Mouse (Mus musculus): ENCODE data around the gene Gm20738. TPM values are rescaled to one million over a fixed set of nuclear protein-coding genes. Genes with fewer than 3 reads are reported as not detected.

Gm20738 gene
- not detected for polyA plus RNA-seq (2014; fragmentation: Illumina TruSeq; extraction: RNeasy Lipid Tissue Mini Kit (QIAGEN cat#74804); ENCODE audit: low read depth, low replicate concordance)

DNA sequence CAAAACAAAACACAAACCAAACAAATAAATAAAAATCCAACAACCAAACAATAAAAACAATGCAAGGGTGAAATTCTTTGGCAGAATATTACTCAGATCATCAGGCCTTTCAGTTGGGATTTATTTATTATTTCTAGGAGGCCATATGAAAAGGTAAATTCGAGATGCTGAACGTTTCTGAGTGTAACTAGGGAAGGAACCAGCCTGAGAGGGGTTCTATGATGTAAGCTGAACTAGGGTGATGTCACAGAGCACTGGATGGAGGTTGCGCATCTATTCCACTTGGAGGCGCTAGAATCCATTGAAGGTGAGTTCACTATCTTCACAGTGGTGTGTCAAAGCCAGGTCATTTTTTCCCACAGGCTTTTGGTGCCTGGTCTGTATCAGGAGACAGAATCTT is at the start of gene Gm20738:
Gm20738 (plus strand) TSS at position 301 of the 400 bp plus-strand sequence.

All from adipose tissue, adult 10 weeks (tissue).